Mouse (Mus musculus): ENCODE data around the gene Utrn. TPM values are rescaled to one million over a fixed set of nuclear protein-coding genes. Genes with fewer than 3 reads are reported as not detected.
A peak's percentile ranks its signal among the peaks of the same experiment; 100 is the strongest.

Gene Utrn
- total RNA-seq, 2 experiments from 2014 or later = 66.8 to 67.5 TPM

GRCm38 (mm10) chr10:12423994-12424725 is 445.0 kb downstream of the Utrn start:
- DNase-seq = no peak

- DNase-seq = no peak
Measured at GRCm38 (mm10) chr10:12414967-12415366, 454.2 kb downstream of the Utrn start.

- no peak for DNase-seq
Measured at GRCm38 (mm10) chr10:12406338-12407110, 462.6 kb downstream of the Utrn start.

- DNase-seq = no peak
Measured at GRCm38 (mm10) chr10:12399450-12399849, 469.7 kb downstream of the Utrn start.

GRCm38 (mm10) chr10:12380139-12380538 is 489.0 kb downstream of the Utrn start:
- no peak for DNase-seq

- DNase-seq = no peak
Measured at GRCm38 (mm10) chr10:12379123-12379522, 490.0 kb downstream of the Utrn start.

GRCm38 (mm10) chr10:12377727-12378126 is 491.4 kb downstream of the Utrn start:
- DNase-seq = no peak

- DNase-seq = no peak
Measured at GRCm38 (mm10) chr10:12376015-12376414, 493.1 kb downstream of the Utrn start.

- DNase-seq = no peak
Measured at GRCm38 (mm10) chr10:12374741-12375140, 494.4 kb downstream of the Utrn start.

- peak; percentile 60 to 81 for DNase-seq
Measured at GRCm38 (mm10) chr10:12354556-12354955, 514.6 kb downstream of the Utrn start.

GRCm38 (mm10) chr10:12354106-12354505 is 515.1 kb downstream of the Utrn start:
- no peak for DNase-seq

GRCm38 (mm10) chr10:12339704-12340558 is 529.2 kb downstream of the Utrn start:
- no peak for DNase-seq

GRCm38 (mm10) chr10:12339005-12339703 is 530.0 kb downstream of the Utrn start:
- no peak for DNase-seq

Other genes starting within 250 kb of the Utrn start
- gene Stx11, start 94.9 kb upstream of the Utrn start, total RNA-seq (2021) = 1 to 10 TPM; 2.2 to 2.4 TPM
- 1 to 10 TPM; 7.0 to 7.7 TPM for gene Sf3b5, start 136.0 kb upstream of the Utrn start, total RNA-seq (2021)
- gene Plagl1, start 191.1 kb upstream of the Utrn start, total RNA-seq (2021) = 1 to 10 TPM; 6.2 to 9.4 TPM